Mouse (Mus musculus) embryonic facial prominence, embryonic 15.5 days (tissue): ENCODE results near the gene Iqcb1. TPM values are rescaled to one million over a fixed set of nuclear protein-coding genes. Genes with fewer than 3 reads are reported as not detected.
A peak's percentile ranks its signal among the peaks of the same experiment; 100 is the strongest.

Experiments used
- ATAC-seq: fragments of 200-750 bp; cut with Nextera tagmentation; 2 replicates; pipeline ENCODE4 v1.8.0; 2017; ENCODE audit warnings: low read depth, moderate TSS enrichment; ENCODE audit not compliant: insufficient number of reproducible peaks, low FRiP score, low TSS enrichment
- H3K27ac ChIP-seq: fragments of 300-500 bp; sonication (generic); replicated peaks from 2 replicates; pipeline ENCODE4 v1.5.1; 2015; ENCODE audit warnings: mild to moderate bottlenecking, inconsistent platforms
- H3K27me3 ChIP-seq: fragments of 300-500 bp; sonication (generic); 2 replicates; pipeline ENCODE4 v1.6.1; 2015; ENCODE audit warnings: inconsistent platforms
- H3K36me3 ChIP-seq: fragments of 300-500 bp; sonication (generic); 2 replicates; pipeline ENCODE4 v1.6.1; 2015; ENCODE audit warnings: mild to moderate bottlenecking, inconsistent platforms
- H3K4me1 ChIP-seq: fragments of 300-500 bp; sonication (generic); 2 replicates; pipeline ENCODE4 v1.6.1; 2015; ENCODE audit warnings: inconsistent platforms
- H3K4me2 ChIP-seq: fragments of 300-500 bp; sonication (generic); replicated peaks from 2 replicates; pipeline ENCODE4 v1.6.1; 2015; ENCODE audit warnings: mild to moderate bottlenecking, inconsistent platforms
- H3K4me3 ChIP-seq: fragments of 300-500 bp; sonication (generic); replicated peaks from 2 replicates; pipeline ENCODE4 v1.5.1; 2015; ENCODE audit warnings: mild to moderate bottlenecking, inconsistent platforms
- H3K9ac ChIP-seq: fragments of 300-500 bp; sonication (generic); 2 replicates; pipeline ENCODE4 v1.6.1; 2015; ENCODE audit warnings: inconsistent platforms
- H3K9me3 ChIP-seq: fragments of 300-500 bp; sonication (generic); replicated peaks from 2 replicates; pipeline ENCODE4 v1.6.1; 2016; ENCODE audit warnings: inconsistent platforms
- WGBS: fragments of 180-500 bp; shearing (Covaris S2); methylation state at CpG from one replicate; pipeline ENCODE4 v1.1.7; 2015; 5-methylcytosine and 5-hydroxymethylcytosine counted together
- polyA plus RNA-seq: library from polyadenylated mRNA; unstranded; fragments of >200 nt; fragmentation: Nextera tagmentation; extraction: Ambion mirVana; gene quantifications from 2 replicates; pipeline ENCODE4 v1.2.1, GENCODE M21; 2015

The Iqcb1 gene
- polyA plus RNA-seq, 1 experiment from 2014 or later = 38.2 TPM

- H3K4me1 ChIP-seq = peaks cover 17% of the 10 kb centered on the region
- WGBS = under 1% methylated on average over 48 of the region's 48 CpGs
- H3K36me3 ChIP-seq = peaks cover 7% of the 10 kb centered on the region
- H3K4me2 ChIP-seq = peak overlapping the region; percentile 59
- peak overlapping the region; percentile 76 for H3K9ac ChIP-seq
- H3K27ac ChIP-seq = peak overlapping the region; percentile 74
- H3K4me3 ChIP-seq = peak overlapping the region; percentile 82
- no peaks in the 10 kb centered on the region for H3K27me3 ChIP-seq
- ATAC-seq = peak; percentile 66
- H3K9me3 ChIP-seq = no peaks in the 10 kb centered on the region
These were observed 47.2 kb downstream of the Iqcb1 start for GRCm38 (mm10) chr16:36875276-36875851.

- Histone ChIP-seq H3K4me1 (peaks cover 17% of the 10 kb centered on the region), H3K9me3 (no peaks in the 10 kb centered on the region), H3K27ac (no peak overlapping the region), H3K27me3 (no peaks in the 10 kb centered on the region), H3K4me3 (no peak overlapping the region), H3K4me2 (no peak overlapping the region), H3K36me3 (peaks cover 1% of the 10 kb centered on the region), H3K9ac (no peak overlapping the region)
- no peak for ATAC-seq
- WGBS = 64% methylated on average over 5 of the region's 5 CpGs
These were observed 49.1 kb downstream of the Iqcb1 start for GRCm38 (mm10) chr16:36877316-36877715.

DNA sequence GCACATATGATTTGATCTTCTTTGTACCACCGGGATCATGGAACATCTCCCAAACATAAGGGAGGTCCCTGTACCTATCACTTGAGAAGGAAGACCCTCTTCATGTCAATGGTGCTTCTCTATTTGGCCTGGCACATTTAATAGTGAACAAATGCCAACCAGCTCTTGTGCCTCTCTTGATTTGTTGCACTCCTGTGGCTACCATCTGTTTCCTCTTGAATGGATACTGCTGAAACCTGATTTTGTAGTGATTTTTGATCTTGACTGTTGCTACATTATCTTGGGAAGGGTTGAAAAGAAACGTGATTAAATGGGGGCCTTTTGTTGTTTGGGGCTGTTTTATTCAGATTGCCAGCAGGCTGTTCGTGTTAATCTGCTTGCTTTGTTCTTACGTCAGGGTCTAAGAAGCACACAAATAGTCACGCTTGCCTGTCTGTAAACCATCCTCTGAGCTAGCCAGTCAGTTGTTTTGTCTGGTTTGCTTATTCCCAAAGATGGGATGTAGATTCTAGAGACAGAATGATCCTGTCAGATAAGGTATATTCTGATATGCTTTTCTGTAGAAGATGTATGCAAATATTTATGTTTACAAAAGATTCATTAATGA, 54.7 kb downstream of the Iqcb1 start:
- Histone ChIP-seq H3K9me3 (no peaks in the 10 kb centered on the region), H3K4me3 (no peak overlapping the region), H3K27ac (no peak overlapping the region), H3K4me1 (0 out of 2 replicates have a peak, but pooled peaks cover 5% of the 10 kb centered on the region), H3K4me2 (no peak overlapping the region), H3K9ac (no peak overlapping the region), H3K36me3 (peaks cover 22% of the 10 kb centered on the region), H3K27me3 (no peaks in the 10 kb centered on the region)
- WGBS = 56% methylated on average over 5 of the region's 5 CpGs
- ATAC-seq = no peak

DNA sequence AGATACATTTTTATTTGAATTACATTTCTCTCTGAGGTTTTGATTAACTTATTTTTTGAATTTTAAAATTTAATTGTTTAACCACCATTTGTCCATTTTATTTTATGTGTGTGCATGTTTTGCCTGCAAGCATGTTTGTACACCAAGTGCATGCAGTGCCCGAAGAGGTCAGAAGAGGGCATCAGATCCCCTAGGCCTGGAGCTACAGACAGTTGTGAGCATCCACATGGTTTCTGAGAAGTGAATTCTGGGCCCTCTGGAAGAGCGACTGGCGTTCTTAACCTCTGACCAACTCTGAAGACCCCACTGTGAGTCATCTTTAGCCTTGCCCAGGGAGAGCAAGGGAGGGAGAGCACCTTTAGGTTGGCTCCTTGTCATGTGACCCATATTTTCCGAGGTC, 56.7 kb downstream of the Iqcb1 start:
- Histone ChIP-seq H3K36me3 (peaks cover 36% of the 10 kb centered on the region), H3K9ac (no peak overlapping the region), H3K4me3 (no peak overlapping the region), H3K27me3 (no peaks in the 10 kb centered on the region), H3K4me2 (no peak overlapping the region), H3K9me3 (no peaks in the 10 kb centered on the region), H3K4me1 (no peaks in the 10 kb centered on the region), H3K27ac (no peak overlapping the region)
- no peak for ATAC-seq
- WGBS = 85% methylated on average over 4 of the region's 4 CpGs

DNA sequence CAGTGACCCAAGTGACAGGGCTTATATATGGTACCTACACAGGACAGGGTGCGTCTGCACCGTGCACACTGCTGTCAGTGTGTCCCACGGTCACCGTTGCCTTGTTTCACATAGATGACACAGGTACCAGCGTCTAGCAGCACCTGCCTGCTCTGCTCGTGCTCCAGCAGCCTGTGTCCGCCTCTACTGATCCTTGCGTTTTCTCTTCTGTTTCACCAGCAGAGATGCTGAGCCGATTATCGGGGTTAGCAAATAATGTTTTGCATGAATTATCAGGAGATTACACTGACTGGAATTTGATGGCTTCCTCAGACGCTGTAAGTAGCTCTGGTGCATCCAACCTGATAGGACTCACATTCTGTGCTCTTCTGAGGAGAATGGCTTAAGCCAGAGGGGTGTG, 57.7 kb downstream of the Iqcb1 start:
- H3K4me2 ChIP-seq = no peak overlapping the region
- no peak overlapping the region for H3K27ac ChIP-seq
- peaks cover 44% of the 10 kb centered on the region for H3K36me3 ChIP-seq
- no peaks in the 10 kb centered on the region for H3K4me1 ChIP-seq
- H3K4me3 ChIP-seq = no peak overlapping the region
- H3K27me3 ChIP-seq = no peaks in the 10 kb centered on the region
- H3K9me3 ChIP-seq = no peaks in the 10 kb centered on the region
- WGBS = 92% methylated on average over 11 of the region's 11 CpGs
- H3K9ac ChIP-seq = no peak overlapping the region
- ATAC-seq = no peak

DNA sequence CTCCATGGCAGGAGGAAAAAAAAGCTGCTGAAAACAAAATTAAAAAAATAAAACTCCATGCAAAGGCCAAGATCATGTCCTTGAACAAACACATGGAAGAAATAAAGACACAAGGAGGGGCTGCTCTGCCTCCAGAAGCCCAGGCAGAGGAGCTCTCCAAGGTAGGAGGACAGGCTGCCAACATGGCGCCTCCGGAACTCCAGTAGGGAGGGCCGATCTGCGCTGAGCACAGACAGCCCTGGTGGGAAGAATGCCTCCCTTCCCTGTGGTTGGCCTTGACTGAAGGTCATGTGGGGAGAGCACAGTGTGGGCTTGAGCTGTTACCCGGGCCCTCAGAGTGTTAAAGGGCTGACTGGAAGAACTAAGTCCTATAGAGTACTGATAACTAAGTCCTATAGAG, 59.4 kb downstream of the Iqcb1 start:
- no peak overlapping the region for H3K4me2 ChIP-seq
- ATAC-seq = no peak
- WGBS = 78% methylated on average over 5 of the region's 5 CpGs
- H3K27me3 ChIP-seq = no peaks in the 10 kb centered on the region
- H3K9me3 ChIP-seq = no peaks in the 10 kb centered on the region
- peaks cover 58% of the 10 kb centered on the region for H3K36me3 ChIP-seq
- H3K4me3 ChIP-seq = no peak overlapping the region
- H3K4me1 ChIP-seq = no peaks in the 10 kb centered on the region
- no peak overlapping the region for H3K27ac ChIP-seq
- H3K9ac ChIP-seq = no peak overlapping the region

DNA sequence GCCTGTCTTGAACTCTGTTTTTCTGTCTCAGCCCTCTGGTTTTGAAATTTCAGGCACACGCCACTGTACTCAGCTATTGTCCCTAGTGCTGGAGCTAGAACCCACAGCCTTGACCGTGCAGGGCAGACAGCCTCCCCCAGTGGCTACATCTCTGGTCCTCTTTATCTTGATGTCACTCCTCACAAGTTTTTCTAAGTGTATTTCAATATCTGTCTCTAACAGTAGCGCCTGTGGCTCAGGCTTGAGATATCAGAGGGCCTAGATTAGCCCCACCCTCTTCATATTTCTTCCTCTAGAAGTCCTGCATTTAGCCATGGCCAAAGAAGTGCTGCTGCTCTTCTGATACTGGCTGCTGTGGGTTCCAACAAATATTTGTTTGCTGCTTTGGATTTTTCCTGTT, 62.4 kb downstream of the Iqcb1 start:
- WGBS = 90% methylated on average over 3 of the region's 3 CpGs
- H3K4me3 ChIP-seq = no peak overlapping the region
- no peak for ATAC-seq
- no peak overlapping the region for H3K27ac ChIP-seq
- no peaks in the 10 kb centered on the region for H3K27me3 ChIP-seq
- no peak overlapping the region for H3K9ac ChIP-seq
- no peak overlapping the region for H3K4me2 ChIP-seq
- H3K36me3 ChIP-seq = peaks cover 76% of the 10 kb centered on the region
- H3K4me1 ChIP-seq = no peaks in the 10 kb centered on the region
- H3K9me3 ChIP-seq = no peaks in the 10 kb centered on the region

GRCm38 (mm10) chr16:36891415-36891814, 63.2 kb downstream of the Iqcb1 start:
- 94% methylated on average over 4 of the region's 4 CpGs for WGBS
- Histone ChIP-seq H3K27me3 (no peaks in the 10 kb centered on the region), H3K36me3 (peaks cover 78% of the 10 kb centered on the region), H3K9ac (no peak overlapping the region), H3K27ac (no peak overlapping the region), H3K4me1 (no peaks in the 10 kb centered on the region), H3K4me3 (no peak overlapping the region), H3K9me3 (no peaks in the 10 kb centered on the region), H3K4me2 (no peak overlapping the region)
- ATAC-seq = no peak

DNA sequence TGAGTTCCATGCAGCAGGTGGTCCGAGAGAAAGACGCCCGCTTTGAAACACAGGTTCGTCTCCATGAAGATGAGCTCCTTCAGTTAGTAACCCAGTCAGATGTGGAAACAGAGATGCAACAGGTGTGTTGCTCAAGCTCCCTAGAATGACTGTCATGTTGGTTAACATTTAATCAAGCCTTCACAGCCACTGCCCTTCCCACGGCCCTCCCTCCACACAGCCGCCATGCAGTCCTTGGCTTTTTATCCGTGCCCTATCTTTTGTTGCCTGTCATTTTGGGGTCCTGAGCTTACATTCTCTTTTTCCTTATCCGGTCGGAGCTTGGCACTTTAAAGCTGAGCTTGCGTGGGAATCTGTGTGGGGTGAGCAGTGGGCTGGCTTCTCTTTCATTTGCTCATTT, 65.1 kb downstream of the Iqcb1 start:
- no peaks in the 10 kb centered on the region for H3K27me3 ChIP-seq
- WGBS = 94% methylated on average over 10 of the region's 10 CpGs

DNA sequence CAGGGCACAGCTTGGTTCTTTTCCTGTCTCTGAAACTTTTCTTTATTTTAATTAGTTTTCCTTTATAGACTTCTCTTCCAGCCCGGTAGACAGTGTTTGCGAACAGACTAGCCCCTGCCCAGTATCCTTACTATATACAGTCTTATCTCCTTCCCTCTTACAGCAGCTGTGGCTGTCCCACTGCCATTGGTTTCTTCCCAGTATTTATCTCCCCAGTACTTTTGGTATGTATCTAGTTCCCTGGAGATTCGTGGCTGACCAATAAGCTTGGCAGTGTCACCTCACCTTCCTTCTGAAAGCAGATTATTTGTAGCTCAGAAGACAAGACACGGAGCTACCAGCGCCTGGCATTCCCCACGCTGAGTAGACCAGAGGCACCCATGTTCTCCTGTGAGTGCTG, 68.5 kb downstream of the Iqcb1 start:
- Histone ChIP-seq H3K9ac (no peak overlapping the region), H3K9me3 (no peaks in the 10 kb centered on the region), H3K27ac (no peak overlapping the region), H3K4me1 (no peaks in the 10 kb centered on the region), H3K27me3 (no peaks in the 10 kb centered on the region), H3K36me3 (peaks cover 87% of the 10 kb centered on the region), H3K4me3 (no peak overlapping the region), H3K4me2 (no peak overlapping the region)
- no peak for ATAC-seq
- 95% methylated on average over 6 of the region's 6 CpGs for WGBS

More for the DNA sequence above, 65.1 kb downstream of the Iqcb1 start:
- no peak for ATAC-seq
- Histone ChIP-seq H3K9ac (no peak overlapping the region), H3K4me3 (no peak overlapping the region), H3K4me1 (no peaks in the 10 kb centered on the region), H3K4me2 (no peak overlapping the region), H3K27ac (no peak overlapping the region), H3K9me3 (no peaks in the 10 kb centered on the region), H3K36me3 (peaks cover 81% of the 10 kb centered on the region)

DNA sequence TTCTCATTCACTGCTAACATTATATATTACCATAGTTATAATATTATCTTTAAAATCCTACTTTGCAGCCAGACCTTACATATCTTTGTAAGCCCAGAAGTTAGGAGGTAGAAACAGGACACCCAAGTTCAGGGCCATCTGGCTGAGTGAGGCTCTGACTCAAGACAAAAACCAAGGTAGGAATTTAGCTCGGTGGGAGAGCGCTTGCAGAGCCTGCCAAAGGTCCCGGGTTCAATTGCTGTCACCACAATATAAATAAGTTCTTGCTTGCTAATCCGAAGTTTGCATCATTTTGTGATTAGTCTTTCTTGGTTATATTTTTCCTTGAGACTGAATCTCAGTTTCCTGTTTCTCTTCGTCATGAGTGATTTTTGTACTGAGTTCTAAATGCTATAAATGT, 75.0 kb downstream of the Iqcb1 start:
- no peak overlapping the region for H3K9ac ChIP-seq
- H3K4me3 ChIP-seq = no peak overlapping the region
- H3K27ac ChIP-seq = no peak overlapping the region
- H3K4me1 ChIP-seq = no peaks in the 10 kb centered on the region
- WGBS = 92% methylated on average over 5 of the region's 5 CpGs
- no peaks in the 10 kb centered on the region for H3K9me3 ChIP-seq
- H3K27me3 ChIP-seq = no peaks in the 10 kb centered on the region
- ATAC-seq = no peak
- peaks cover 68% of the 10 kb centered on the region for H3K36me3 ChIP-seq
- no peak overlapping the region for H3K4me2 ChIP-seq

- Histone ChIP-seq H3K27me3 (no peaks in the 10 kb centered on the region), H3K36me3 (peaks cover 79% of the 10 kb centered on the region), H3K4me3 (no peak overlapping the region), H3K4me2 (no peak overlapping the region), H3K27ac (no peak overlapping the region), H3K4me1 (no peaks in the 10 kb centered on the region), H3K9me3 (no peaks in the 10 kb centered on the region), H3K9ac (no peak overlapping the region)
- 85% methylated on average over 10 of the region's 10 CpGs for WGBS
- ATAC-seq = no peak
These were observed 83.7 kb downstream of the Iqcb1 start for GRCm38 (mm10) chr16:36911909-36912308.
